Mouse (Mus musculus) gastrocnemius, adult 18-20 months (tissue): ENCODE data around the gene Wdr63. TPM values are rescaled to one million over a fixed set of nuclear protein-coding genes. Genes with fewer than 3 reads are reported as not detected.

Source experiments
- DNase-seq: peaks from one replicate; pipeline ENCODE4 v3.0.0; 2021; ENCODE audit warnings: low spot score
- long read RNA-seq, 2 experiments: library from polyadenylated mRNA; stranded (forward); transcript quantifications; one replicate each; pipeline ENCODE4 v2.0.0; 2021
- total RNA-seq, 2 experiments: library from RNA; stranded (reverse); gene quantifications; 2 replicates each; pipeline ENCODE4 v1.2.3; 2021

Gene Wdr63
- total RNA-seq, result not detected
- long read RNA-seq, experiment 1, result 0 reads
- long read RNA-seq, experiment 2, result 0 reads

GRCm38 (mm10) chr3:146107921-146108571 lies at the start of gene Wdr63:
TSS of gene Wdr63 (minus strand) at chr3:146108130.
- peak; percentile 45 for DNase-seq

- DNase-seq, result no peak
Observed at GRCm38 (mm10) chr3:146156811-146157210, 48.9 kb upstream of the Wdr63 start.

- no peak for DNase-seq
Observed at GRCm38 (mm10) chr3:146155628-146156576, 48.0 kb upstream of the Wdr63 start.

- peak; percentile 3 for DNase-seq
Observed at GRCm38 (mm10) chr3:146153862-146154611, 46.1 kb upstream of the Wdr63 start.

- DNase-seq, result no peak
Observed at GRCm38 (mm10) chr3:146152913-146153312, 45.0 kb upstream of the Wdr63 start.

- DNase-seq, result no peak
Observed at GRCm38 (mm10) chr3:146152348-146152747, 44.4 kb upstream of the Wdr63 start.

GRCm38 (mm10) chr3:146151755-146152154 lies 43.8 kb upstream of the Wdr63 start:
- DNase-seq, result no peak

- no peak for DNase-seq
Observed at GRCm38 (mm10) chr3:146151328-146151727, 43.4 kb upstream of the Wdr63 start.

GRCm38 (mm10) chr3:146150560-146150959 lies 42.6 kb upstream of the Wdr63 start:
- no peak for DNase-seq

GRCm38 (mm10) chr3:146150058-146150400 lies 42.1 kb upstream of the Wdr63 start:
- DNase-seq, result peak; percentile 22

GRCm38 (mm10) chr3:146149156-146150057 lies 41.5 kb upstream of the Wdr63 start, which contains the start of gene Mcoln2:
TSS of gene Mcoln2 (plus strand) at chr3:146149833.
- DNase-seq, result peak; percentile 5

GRCm38 (mm10) chr3:146146131-146146530 lies 38.2 kb upstream of the Wdr63 start:
- DNase-seq, result no peak

- no peak for DNase-seq
Observed at GRCm38 (mm10) chr3:146145501-146145900, 37.6 kb upstream of the Wdr63 start.

GRCm38 (mm10) chr3:146142523-146142922 lies 34.6 kb upstream of the Wdr63 start:
- no peak for DNase-seq

GRCm38 (mm10) chr3:146140276-146140675 lies 32.3 kb upstream of the Wdr63 start:
- DNase-seq, result no peak

- DNase-seq, result no peak
Observed at GRCm38 (mm10) chr3:146136422-146136821, 28.5 kb upstream of the Wdr63 start.

GRCm38 (mm10) chr3:146135417-146135816 lies 27.5 kb upstream of the Wdr63 start:
- no peak for DNase-seq

GRCm38 (mm10) chr3:146134834-146135233 lies 26.9 kb upstream of the Wdr63 start:
- no peak for DNase-seq

- no peak for DNase-seq
Observed at GRCm38 (mm10) chr3:146127205-146127604, 19.3 kb upstream of the Wdr63 start.

GRCm38 (mm10) chr3:146123464-146123825 lies 15.5 kb upstream of the Wdr63 start:
- no peak for DNase-seq
